Mouse (Mus musculus) kidney, postnatal 36 days (tissue): ENCODE results near the gene Syt7.

ENCODE experiments used
- DNase-seq, 2 experiments: peaks; one replicate each; pipeline ENCODE4 v3.0.0; 2021 to 2022; ENCODE audit warnings: mixed read lengths in 2 of 2

The Syt7 gene

GRCm38 (mm10) chr19:10425484-10426270 is 36.8 kb downstream of the Syt7 start:
- no peak for DNase-seq

- DNase-seq, result no peak
Measured at GRCm38 (mm10) chr19:10426312-10426711, 37.4 kb downstream of the Syt7 start.

- no peak for DNase-seq
Measured at GRCm38 (mm10) chr19:10426793-10427192, 37.9 kb downstream of the Syt7 start.

GRCm38 (mm10) chr19:10427431-10427830 is 38.5 kb downstream of the Syt7 start:
- DNase-seq, result no peak

GRCm38 (mm10) chr19:10429371-10429770 is 40.5 kb downstream of the Syt7 start:
- no peak for DNase-seq

- DNase-seq, result no peak
Measured at GRCm38 (mm10) chr19:10431410-10431809, 42.5 kb downstream of the Syt7 start.

- DNase-seq, result no peak
Measured at GRCm38 (mm10) chr19:10431841-10432240, 43.0 kb downstream of the Syt7 start.

GRCm38 (mm10) chr19:10433225-10433624 is 44.3 kb downstream of the Syt7 start:
- no peak for DNase-seq

- no peak for DNase-seq
Measured at GRCm38 (mm10) chr19:10433879-10434540, 45.1 kb downstream of the Syt7 start.

GRCm38 (mm10) chr19:10434927-10435326 is 46.0 kb downstream of the Syt7 start:
- DNase-seq, result no peak

- peak; percentile 68 to 84 for DNase-seq
Measured at GRCm38 (mm10) chr19:10435908-10436307, 47.0 kb downstream of the Syt7 start.

- no peak for DNase-seq
Measured at GRCm38 (mm10) chr19:10436726-10437125, 47.8 kb downstream of the Syt7 start.

GRCm38 (mm10) chr19:10437521-10437920 is 48.6 kb downstream of the Syt7 start:
- peak in 1 of 2 experiments; percentile 66 for DNase-seq

- no peak for DNase-seq
Measured at GRCm38 (mm10) chr19:10444685-10445369, 55.9 kb downstream of the Syt7 start.

- no peak for DNase-seq
Measured at GRCm38 (mm10) chr19:10448275-10448674, 59.4 kb downstream of the Syt7 start.

- no peak for DNase-seq
Measured at GRCm38 (mm10) chr19:10449190-10449589, 60.3 kb downstream of the Syt7 start.

GRCm38 (mm10) chr19:10449708-10450107 is 60.8 kb downstream of the Syt7 start:
- peak; percentile 63 to 83 for DNase-seq

- DNase-seq, result no peak
Measured at GRCm38 (mm10) chr19:10454718-10455436, 66.0 kb downstream of the Syt7 start.

GRCm38 (mm10) chr19:10455437-10455806 is 66.5 kb downstream of the Syt7 start:
- no peak for DNase-seq

GRCm38 (mm10) chr19:10456752-10457483 is 68.0 kb downstream of the Syt7 start, which contains the start of gene Lrrc10b:
TSS of gene Lrrc10b (minus strand) at chr19:10457473.
- DNase-seq, result peak; percentile 33 to 75

GRCm38 (mm10) chr19:10457484-10457800 is 68.6 kb downstream of the Syt7 start:
- peak; percentile 60 to 79 for DNase-seq

- peak; percentile 48 to 62 for DNase-seq
Measured at GRCm38 (mm10) chr19:10458096-10458495, 69.2 kb downstream of the Syt7 start.
